Mouse (Mus musculus) stomach, embryonic 16.5 days (tissue): ENCODE measurements at regions not wholly inside any gene's neighbourhood (a gene's known extent, or its start where the extent isn't known, plus 50 kb on each side); places are given as distances from the start of the nearest gene placed in this dataset.

Experiments used
- ATAC-seq: fragments of 200-750 bp; cut with Nextera tagmentation; 2 replicates; pipeline ENCODE4 v1.8.0; 2017; ENCODE audit warnings: moderate number of reproducible peaks, moderate TSS enrichment; ENCODE audit not compliant: insufficient read depth, low FRiP score
- H3K27ac ChIP-seq: fragments of 300-500 bp; sonication (generic); 2 replicates; pipeline ENCODE4 v1.5.1; 2014; ENCODE audit warnings: low read length
- H3K27me3 ChIP-seq: fragments of 300-500 bp; sonication (generic); 2 replicates; pipeline ENCODE4 v1.6.1; 2014; ENCODE audit warnings: low read length, control low read depth, mixed read lengths; ENCODE audit not compliant: control insufficient read depth, insufficient read depth
- H3K36me3 ChIP-seq: fragments of 300-500 bp; sonication (generic); 2 replicates; pipeline ENCODE4 v1.6.1; 2014; ENCODE audit warnings: low read length; ENCODE audit not compliant: control insufficient read depth, insufficient read depth
- H3K4me1 ChIP-seq: fragments of 300-500 bp; sonication (generic); 2 replicates; pipeline ENCODE4 v1.6.1; 2014; ENCODE audit warnings: low read length, control low read depth, mixed read lengths; ENCODE audit not compliant: control insufficient read depth, insufficient read depth
- H3K4me2 ChIP-seq: fragments of 300-500 bp; sonication (generic); 2 replicates; pipeline ENCODE4 v1.6.1; 2014; ENCODE audit warnings: low read depth, low read length, mixed read lengths
- H3K4me3 ChIP-seq: fragments of 300-500 bp; sonication (generic); replicated peaks from 2 replicates; pipeline ENCODE4 v1.5.1; 2014; ENCODE audit warnings: mild to moderate bottlenecking, low read length
- H3K9ac ChIP-seq: fragments of 300-500 bp; sonication (generic); 2 replicates; pipeline ENCODE4 v1.6.1; 2014; ENCODE audit warnings: low read length
- H3K9me3 ChIP-seq: fragments of 300-500 bp; sonication (generic); replicated peaks from 2 replicates; pipeline ENCODE4 v1.6.1; 2016; ENCODE audit warnings: low read length, control low read depth; ENCODE audit not compliant: control insufficient read depth
- WGBS: fragments of 180-500 bp; shearing (Covaris S2); extraction: QIAGEN DNeasy Blood & Tissue Kit; methylation state at CpG from one replicate; pipeline ENCODE4 v1.1.7; 2014; 5-methylcytosine and 5-hydroxymethylcytosine counted together

- Histone ChIP-seq H3K4me1 (no peaks in the 10 kb centered on the region), H3K27ac (no peak overlapping the region), H3K27me3 (no peaks in the 10 kb centered on the region), H3K4me2 (no peak overlapping the region), H3K36me3 (no peaks in the 10 kb centered on the region), H3K9ac (no peak overlapping the region), H3K4me3 (no peak overlapping the region), H3K9me3 (no peaks in the 10 kb centered on the region)
- ATAC-seq = no peak
Observed at GRCm38 (mm10) chr12:58440666-58441065, 171.6 kb upstream of the Clec14a start.

GRCm38 (mm10) chr12:58437031-58437430, 167.9 kb upstream of the Clec14a start:
- Histone ChIP-seq H3K4me1 (no peaks in the 10 kb centered on the region), H3K27me3 (no peaks in the 10 kb centered on the region), H3K9ac (no peak overlapping the region), H3K27ac (no peak overlapping the region), H3K9me3 (no peaks in the 10 kb centered on the region), H3K36me3 (no peaks in the 10 kb centered on the region), H3K4me2 (no peak overlapping the region), H3K4me3 (no peak overlapping the region)
- whole genome bisulfite sequencing = 70% methylated on average over 6 of the region's 6 CpGs
- no peak for ATAC-seq

- Histone ChIP-seq H3K9ac (no peak overlapping the region), H3K27me3 (no peaks in the 10 kb centered on the region), H3K9me3 (no peaks in the 10 kb centered on the region), H3K4me1 (no peaks in the 10 kb centered on the region), H3K4me3 (no peak overlapping the region), H3K36me3 (no peaks in the 10 kb centered on the region), H3K4me2 (no peak overlapping the region), H3K27ac (no peak overlapping the region)
- ATAC-seq = no peak
- WGBS = 81% methylated on average over 5 of the region's 5 CpGs
Observed at GRCm38 (mm10) chr12:58434504-58434903, 165.4 kb upstream of the Clec14a start.

GRCm38 (mm10) chr12:58429929-58430328, 160.8 kb upstream of the Clec14a start:
- Histone ChIP-seq H3K4me2 (no peak overlapping the region), H3K4me3 (no peak overlapping the region), H3K36me3 (no peaks in the 10 kb centered on the region), H3K9ac (no peak overlapping the region), H3K27ac (no peak overlapping the region), H3K9me3 (no peaks in the 10 kb centered on the region), H3K27me3 (no peaks in the 10 kb centered on the region), H3K4me1 (no peaks in the 10 kb centered on the region)
- no peak for ATAC-seq
- WGBS = 84% methylated on average over 5 of the region's 5 CpGs

- Histone ChIP-seq H3K4me2 (no peak overlapping the region), H3K9ac (no peak overlapping the region), H3K9me3 (no peaks in the 10 kb centered on the region), H3K4me3 (no peak overlapping the region), H3K27ac (no peak overlapping the region), H3K36me3 (no peaks in the 10 kb centered on the region), H3K4me1 (no peaks in the 10 kb centered on the region), H3K27me3 (no peaks in the 10 kb centered on the region)
- WGBS = 88% methylated on average over 6 of the region's 6 CpGs
- ATAC-seq = no peak
Observed at GRCm38 (mm10) chr12:58426758-58427157, 157.7 kb upstream of the Clec14a start.

GRCm38 (mm10) chr12:58425961-58426360, 156.9 kb upstream of the Clec14a start:
- H3K9me3 ChIP-seq = no peaks in the 10 kb centered on the region
- no peaks in the 10 kb centered on the region for H3K36me3 ChIP-seq
- WGBS = 57% methylated on average over 4 of the region's 4 CpGs
- no peaks in the 10 kb centered on the region for H3K27me3 ChIP-seq
- H3K27ac ChIP-seq = no peak overlapping the region
- H3K4me1 ChIP-seq = no peaks in the 10 kb centered on the region
- H3K4me2 ChIP-seq = no peak overlapping the region
- no peak overlapping the region for H3K9ac ChIP-seq
- no peak overlapping the region for H3K4me3 ChIP-seq
- no peak for ATAC-seq

- ATAC-seq = no peak
- WGBS = 18% methylated on average over 1 of the region's 1 CpGs
- Histone ChIP-seq H3K4me1 (no peaks in the 10 kb centered on the region), H3K9ac (no peak overlapping the region), H3K9me3 (no peaks in the 10 kb centered on the region), H3K4me2 (no peak overlapping the region), H3K36me3 (no peaks in the 10 kb centered on the region), H3K27ac (no peak overlapping the region), H3K4me3 (no peak overlapping the region), H3K27me3 (no peaks in the 10 kb centered on the region)
Observed at GRCm38 (mm10) chr12:58423581-58423980, 154.5 kb upstream of the Clec14a start.

- no peak overlapping the region for H3K4me2 ChIP-seq
- ATAC-seq = no peak
- H3K27ac ChIP-seq = no peak overlapping the region
- H3K9me3 ChIP-seq = no peaks in the 10 kb centered on the region
- no peaks in the 10 kb centered on the region for H3K27me3 ChIP-seq
- H3K9ac ChIP-seq = no peak overlapping the region
- H3K4me1 ChIP-seq = no peaks in the 10 kb centered on the region
- WGBS = 56% methylated on average over 3 of the region's 3 CpGs
- no peak overlapping the region for H3K4me3 ChIP-seq
- no peaks in the 10 kb centered on the region for H3K36me3 ChIP-seq
Observed at GRCm38 (mm10) chr12:58401904-58402303, 132.8 kb upstream of the Clec14a start.

GRCm38 (mm10) chr12:58360258-58360657, 91.2 kb upstream of the Clec14a start:
- H3K9ac ChIP-seq = no peak overlapping the region
- no peak overlapping the region for H3K27ac ChIP-seq
- no peak for ATAC-seq
- no peaks in the 10 kb centered on the region for H3K27me3 ChIP-seq
- no peaks in the 10 kb centered on the region for H3K9me3 ChIP-seq
- H3K4me2 ChIP-seq = no peak overlapping the region
- H3K4me1 ChIP-seq = no peaks in the 10 kb centered on the region
- 76% methylated on average over 4 of the region's 4 CpGs for WGBS
- H3K4me3 ChIP-seq = no peak overlapping the region
- no peaks in the 10 kb centered on the region for H3K36me3 ChIP-seq

GRCm38 (mm10) chr12:58334163-58334562, 65.1 kb upstream of the Clec14a start:
- H3K27me3 ChIP-seq = no peaks in the 10 kb centered on the region
- H3K4me3 ChIP-seq = no peak overlapping the region
- H3K4me1 ChIP-seq = no peaks in the 10 kb centered on the region
- H3K9me3 ChIP-seq = no peaks in the 10 kb centered on the region
- H3K27ac ChIP-seq = no peak overlapping the region
- no peak overlapping the region for H3K9ac ChIP-seq
- H3K4me2 ChIP-seq = no peak overlapping the region
- no peak for ATAC-seq
- H3K36me3 ChIP-seq = no peaks in the 10 kb centered on the region
